Mouse (Mus musculus) neural tube, embryonic 10.5 days (tissue): ENCODE results near the gene Tep1.
A peak's percentile ranks its signal among the peaks of the same experiment; 100 is the strongest.
"Not testable (repeated sequence)": the region's sequence is repeated elsewhere in the genome, so short reads cannot be mapped to it uniquely, and the experiment has no call there.

Experiments used
- DNase-seq: peaks from one replicate; pipeline ENCODE4 v3.0.0-alpha.2; 2017; ENCODE audit warnings: low spot score; ENCODE audit errors: extremely low spot score

Tep1 gene

GRCm38 (mm10) chr14:50869889-50870804 is at the start of gene Tep1:
Gene Tep1, minus strand, starts transcription at chr14:50870560.
- peak; percentile 83 for DNase-seq

- no peak for DNase-seq
Observed at GRCm38 (mm10) chr14:50911356-50911755, 41.0 kb upstream of the Tep1 start.

GRCm38 (mm10) chr14:50908126-50908525 is 37.8 kb upstream of the Tep1 start:
- DNase-seq = no peak

- DNase-seq = not testable (repeated sequence)
Observed at GRCm38 (mm10) chr14:50905327-50905726, 35.0 kb upstream of the Tep1 start.

- no peak for DNase-seq
Observed at GRCm38 (mm10) chr14:50904828-50905129, 34.4 kb upstream of the Tep1 start.

- peak; percentile 60 for DNase-seq
Observed at GRCm38 (mm10) chr14:50903973-50904827, 33.8 kb upstream of the Tep1 start.

- DNase-seq = not testable (repeated sequence)
Observed at GRCm38 (mm10) chr14:50897992-50898391, 27.6 kb upstream of the Tep1 start.

GRCm38 (mm10) chr14:50897374-50897765 is 27.0 kb upstream of the Tep1 start, which contains the start of gene Klhl33:
Gene Klhl33, minus strand, starts transcription at chr14:50897507.
- peak; percentile 15 for DNase-seq

- DNase-seq = peak; percentile 32
Observed at GRCm38 (mm10) chr14:50896747-50897373, 26.5 kb upstream of the Tep1 start.

GRCm38 (mm10) chr14:50895985-50896746 is 25.8 kb upstream of the Tep1 start:
- DNase-seq = peak; percentile 40

GRCm38 (mm10) chr14:50895407-50895806 is 25.0 kb upstream of the Tep1 start:
- no peak for DNase-seq

- DNase-seq = no peak
Observed at GRCm38 (mm10) chr14:50892541-50893459, 22.4 kb upstream of the Tep1 start.

- no peak for DNase-seq
Observed at GRCm38 (mm10) chr14:50892091-50892490, 21.7 kb upstream of the Tep1 start.

GRCm38 (mm10) chr14:50891621-50892020 is 21.3 kb upstream of the Tep1 start:
- no peak for DNase-seq

GRCm38 (mm10) chr14:50876236-50876950 is 6.0 kb upstream of the Tep1 start:
- DNase-seq = no peak

- no peak for DNase-seq
Observed at GRCm38 (mm10) chr14:50875591-50876230, 5.4 kb upstream of the Tep1 start.

- no peak for DNase-seq
Observed at GRCm38 (mm10) chr14:50875175-50875574, 4.8 kb upstream of the Tep1 start.

- DNase-seq = no peak
Observed at GRCm38 (mm10) chr14:50871284-50871683, 924 bp upstream of the Tep1 start.

GRCm38 (mm10) chr14:50870805-50871143 is 414 bp upstream of the Tep1 start:
- DNase-seq = no peak
